Mouse (Mus musculus) bone marrow, adult 2 months (tissue): Measurements from ENCODE around the gene Rpain. TPM values are rescaled to one million over a fixed set of nuclear protein-coding genes. Genes with fewer than 3 reads are reported as not detected.

ENCODE experiments used
- H3K27ac ChIP-seq: fragments of 200-500 bp; 2 replicates; pipeline ENCODE4 v1.5.1; 2012; ENCODE audit warnings: low read depth, mild to moderate bottlenecking, control low read depth, inconsistent platforms, low read length; ENCODE audit not compliant: control insufficient read depth, poor library complexity, insufficient read depth
- H3K4me1 ChIP-seq: fragments of 200-500 bp; 2 replicates; pipeline ENCODE4 v1.6.1; 2011; ENCODE audit warnings: low read length; ENCODE audit not compliant: control insufficient read depth, insufficient read depth
- H3K4me3 ChIP-seq: fragments of 200-500 bp; replicated peaks from 2 replicates; pipeline ENCODE3; 2011; ENCODE audit warnings: mild to moderate bottlenecking, low read depth, low read length, control low read depth; ENCODE audit not compliant: control insufficient read depth
- CTCF ChIP-seq: fragments of 200-500 bp; IDR thresholded peaks from 2 replicates; pipeline ENCODE4 v1.5.1; 2011; ENCODE audit warnings: low read length, control low read depth; ENCODE audit not compliant: control insufficient read depth, insufficient read depth
- POLR2A ChIP-seq: fragments of 200-500 bp; IDR thresholded peaks from 2 replicates; pipeline ENCODE4 v1.6.1; 2011; ENCODE audit warnings: low read depth, mild to moderate bottlenecking, control low read depth, low read length, borderline replicate concordance; ENCODE audit not compliant: control insufficient read depth
- WGBS: fragments of 180-500 bp; shearing (Covaris S2); methylation state at CpG from one replicate; pipeline ENCODE4 v1.1.7; 2018; 5-methylcytosine and 5-hydroxymethylcytosine counted together
- polyA plus RNA-seq: library from polyadenylated mRNA; stranded (reverse); fragments of >200 nt; gene quantifications from 2 replicates; pipeline ENCODE4 v1.2.4, GENCODE M21; 2011; ENCODE audit warnings: low replicate concordance; ENCODE audit not compliant: missing spikeins, insufficient read depth, insufficient read length

The Rpain gene
- polyA plus RNA-seq, 1 experiment: 149 TPM

- H3K4me3 ChIP-seq: no peak overlapping the region
- 80% methylated on average over 6 of the region's 6 CpGs for WGBS
Observed at GRCm38 (mm10) chr11:70980232-70980631, 10.2 kb downstream of the Rpain start.

GRCm38 (mm10) chr11:70980751-70981510 lies 10.9 kb downstream of the Rpain start:
- no peak for TF ChIP-seq CTCF
- TF ChIP-seq POLR2A: no peak
- Histone ChIP-seq H3K4me3 (no peak overlapping the region), H3K27ac (no peak overlapping the region), H3K4me1 (peaks cover 1% of the 10 kb centered on the region; the same call in 1 of the 2 replicates)
- WGBS: 82% methylated on average over 14 of the region's 14 CpGs

More at GRCm38 (mm10) chr11:70980232-70980631, 10.2 kb downstream of the Rpain start:
- H3K27ac ChIP-seq: no peak overlapping the region
- H3K4me1 ChIP-seq: peaks cover 1% of the 10 kb centered on the region; the same call in 1 of the 2 replicates
- no peak for TF ChIP-seq CTCF
- no peak for TF ChIP-seq POLR2A

- peak overlapping the region; percentile 77 for H3K4me3 ChIP-seq
- no peak overlapping the region for H3K27ac ChIP-seq
- 3% methylated on average over 12 of the region's 12 CpGs for WGBS
- H3K4me1 ChIP-seq: peaks cover 1% of the 10 kb centered on the region; the same call in 1 of the 2 replicates
- no peak for TF ChIP-seq CTCF
- TF ChIP-seq POLR2A: no peak
Observed at GRCm38 (mm10) chr11:70982030-70982429, 12.0 kb downstream of the Rpain start.

GRCm38 (mm10) chr11:70982557-70983228 lies 12.7 kb downstream of the Rpain start, which contains the start of gene C1qbp:
Gene C1qbp, minus strand, starts transcription at chr11:70983026.
- under 1% methylated on average over 64 of the region's 64 CpGs for WGBS
- H3K4me1 ChIP-seq: peaks cover 1% of the 10 kb centered on the region; the same call in 1 of the 2 replicates
- peak; percentile 93 for TF ChIP-seq CTCF
- TF ChIP-seq POLR2A: peak; percentile 57; the same call in 1 of the 2 replicates
- H3K27ac ChIP-seq: no peak within 1 kb of the TSS
- peak within 1 kb of the TSS; percentile 77 for H3K4me3 ChIP-seq

GRCm38 (mm10) chr11:71001167-71001566 lies 31.2 kb downstream of the Rpain start:
- no peak overlapping the region for H3K4me3 ChIP-seq
- peaks cover 1% of the 10 kb centered on the region; the same call in 1 of the 2 replicates for H3K4me1 ChIP-seq
- WGBS: 91% methylated on average over 4 of the region's 4 CpGs
- no peak for TF ChIP-seq POLR2A
- no peak for TF ChIP-seq CTCF
- H3K27ac ChIP-seq: no peak overlapping the region

- under 1% methylated on average over 49 of the region's 49 CpGs for WGBS
- H3K27ac ChIP-seq: peak overlapping the region; percentile 50
- TF ChIP-seq CTCF: no peak
- peak overlapping the region; percentile 86 for H3K4me3 ChIP-seq
- H3K4me1 ChIP-seq: peaks cover 1% of the 10 kb centered on the region; the same call in 1 of the 2 replicates
Observed at GRCm38 (mm10) chr11:71003611-71004315, 33.8 kb downstream of the Rpain start.

- H3K4me1 ChIP-seq: peaks cover 1% of the 10 kb centered on the region; the same call in 1 of the 2 replicates
- TF ChIP-seq POLR2A (no peak), CTCF (0 out of 2 replicates have a peak, but pooled peaks have one; percentile 20)
- under 1% methylated on average over 35 of the region's 35 CpGs for WGBS
- peak within 1 kb of the TSS; percentile 86 for H3K4me3 ChIP-seq
- peak within 1 kb of the TSS; percentile 50 for H3K27ac ChIP-seq
Observed at GRCm38 (mm10) chr11:71004316-71004773, 34.3 kb downstream of the Rpain start, which contains the start of gene Dhx33. Gene Dhx33, minus strand, starts transcription at chr11:71004437.
